16 mouse cellular contexts compared by ENCODE assay signal in genomic region chr10:89273001-89273680, GRCm38 (mm10).
"Had no signal": no experiment of that assay in that cellular context is flagged by ENCODE, and none has a peak within 500 bp of the region (broad histone marks: within the 10 kb centered on the region; RNA-seq: fewer than 3 reads in every experiment).

No protein-coding gene starts in this region.

- H3K9me3 ChIP-seq: neural tube, embryonic 13.5 days; neural tube, embryonic 15.5 days; stomach, embryonic 15.5 days had no signal

- H3K27ac ChIP-seq: neural tube, embryonic 13.5 days; neural tube, embryonic 15.5 days; stomach, embryonic 15.5 days; stomach, postnatal 0 days had no signal

- DNase-seq: retina, postnatal 1 day; right cerebral cortex, adult 18-20 months; right cerebral cortex, postnatal 14 days; right cerebral cortex, postnatal 25 days; right cerebral cortex, postnatal 4 days; spleen, adult 18-20 months; thymus, adult 18-20 months; thymus, adult 2 months; thymus, postnatal 14 days; thymus, postnatal 25 days; thymus, postnatal 36 days; thymus, postnatal 4 days had no signal

- H3K4me3 ChIP-seq: neural tube, embryonic 13.5 days; neural tube, embryonic 15.5 days; stomach, embryonic 15.5 days had no signal

- H3K4me1 ChIP-seq: neural tube, embryonic 13.5 days; neural tube, embryonic 15.5 days; stomach, embryonic 15.5 days had no signal

- H3K36me3 ChIP-seq: neural tube, embryonic 13.5 days; neural tube, embryonic 15.5 days; stomach, embryonic 15.5 days had no signal

- H3K27me3 ChIP-seq: neural tube, embryonic 13.5 days; neural tube, embryonic 15.5 days; stomach, embryonic 15.5 days had no signal
